Mouse (Mus musculus) bone marrow, adult 2 months (tissue): ENCODE results near the gene Nkap.

Experiments used
- CTCF ChIP-seq: fragments of 200-500 bp; IDR thresholded peaks from 2 replicates; pipeline ENCODE4 v1.5.1; 2011; ENCODE audit warnings: low read length, control low read depth; ENCODE audit not compliant: control insufficient read depth, insufficient read depth
- POLR2A ChIP-seq: fragments of 200-500 bp; IDR thresholded peaks from 2 replicates; pipeline ENCODE4 v1.6.1; 2011; ENCODE audit warnings: low read depth, mild to moderate bottlenecking, control low read depth, low read length, borderline replicate concordance; ENCODE audit not compliant: control insufficient read depth

DNA sequence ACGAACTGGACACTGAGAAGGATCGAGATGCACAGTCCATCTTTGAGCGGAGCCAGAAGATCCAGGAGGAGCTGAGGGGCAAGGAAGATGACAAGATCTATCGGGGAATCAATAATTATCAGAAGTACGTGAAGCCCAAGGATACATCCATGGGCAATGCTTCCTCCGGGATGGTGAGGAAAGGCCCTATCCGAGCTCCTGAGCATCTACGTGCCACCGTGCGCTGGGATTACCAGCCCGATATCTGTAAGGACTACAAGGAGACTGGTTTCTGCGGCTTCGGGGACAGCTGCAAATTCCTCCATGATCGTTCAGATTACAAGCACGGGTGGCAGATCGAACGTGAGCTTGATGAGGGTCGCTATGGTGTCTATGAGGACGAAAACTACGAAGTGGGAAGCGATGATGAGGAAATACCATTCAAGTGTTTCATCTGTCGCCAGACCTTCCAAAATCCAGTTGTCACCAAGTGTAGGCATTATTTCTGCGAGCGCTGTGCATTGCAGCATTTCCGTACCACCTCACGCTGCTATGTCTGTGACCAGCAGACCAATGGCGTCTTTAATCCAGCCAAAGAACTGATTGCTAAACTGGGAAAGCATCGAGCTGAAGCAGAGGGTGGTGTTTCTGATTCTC lies 65.3 kb downstream of the Nkap start:
- TF ChIP-seq CTCF (no peak), POLR2A (no peak)
